Mouse (Mus musculus) cerebellum, postnatal 25 days (tissue): ENCODE data around the gene Drc3.

Source experiments
- DNase-seq, 2 experiments: peaks; one replicate each; pipeline ENCODE4 v3.0.0; 2021; ENCODE audit warnings: mixed read lengths in 2 of 2

Gene Drc3

GRCm38 (mm10) chr11:60338291-60338690, 14.8 kb upstream of the Drc3 start:
- peak; percentile 62 to 73 for DNase-seq

- no peak for DNase-seq
These were observed 13.8 kb upstream of the Drc3 start for GRCm38 (mm10) chr11:60339361-60339760.

GRCm38 (mm10) chr11:60345868-60346267, 7.3 kb upstream of the Drc3 start:
- no peak for DNase-seq

- peak; percentile 78 to 89 for DNase-seq
These were observed 6.6 kb upstream of the Drc3 start for GRCm38 (mm10) chr11:60346537-60346936.

- DNase-seq, result no peak
These were observed 1.7 kb upstream of the Drc3 start for GRCm38 (mm10) chr11:60351388-60351787.

GRCm38 (mm10) chr11:60351925-60352371, 1.2 kb upstream of the Drc3 start:
- peak in 1 of 2 experiments; percentile 70 for DNase-seq

DNA sequence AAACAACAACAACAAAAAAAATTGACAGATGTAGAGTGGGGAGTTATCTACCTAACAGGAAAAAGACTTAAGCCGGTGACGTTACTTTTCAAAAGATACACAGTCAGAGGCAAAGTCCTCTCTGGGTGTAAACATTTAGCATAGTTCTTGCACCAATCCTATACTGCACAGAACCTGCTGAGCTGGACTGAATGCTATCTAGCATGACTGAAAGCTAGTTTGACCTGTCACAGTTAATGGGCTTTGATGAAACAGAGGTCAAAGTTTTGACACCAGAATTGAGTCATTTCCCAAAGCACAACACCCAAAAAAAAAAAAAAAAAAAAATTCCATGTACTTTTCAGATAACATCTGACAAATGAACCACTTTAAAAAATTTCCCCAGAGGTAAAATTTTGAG, 2.8 kb downstream of the Drc3 start:
- DNase-seq, result no peak

- no peak for DNase-seq
These were observed 4.0 kb downstream of the Drc3 start for GRCm38 (mm10) chr11:60357116-60357515.

DNA sequence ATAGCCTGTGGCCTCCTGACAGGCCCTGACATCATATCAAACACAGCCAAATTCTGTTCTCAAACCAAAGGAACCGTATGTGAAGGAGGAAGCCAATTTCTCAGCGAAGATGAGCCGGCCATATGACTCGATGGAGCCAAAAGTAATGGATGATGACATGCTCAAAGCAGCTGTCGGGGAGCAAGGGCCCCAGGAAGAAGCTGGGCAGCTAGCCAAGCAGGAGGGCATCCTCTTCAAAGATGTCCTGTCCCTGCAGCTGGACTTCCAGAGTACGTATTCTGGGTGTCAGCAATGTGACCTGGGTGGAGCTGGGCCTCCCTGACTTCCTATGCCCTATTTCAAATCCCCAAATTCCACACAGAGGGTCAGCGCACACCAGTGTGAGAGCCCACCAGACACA, 5.4 kb downstream of the Drc3 start:
- no peak for DNase-seq

- DNase-seq, result no peak
These were observed 6.0 kb downstream of the Drc3 start for GRCm38 (mm10) chr11:60359138-60359537.

DNA sequence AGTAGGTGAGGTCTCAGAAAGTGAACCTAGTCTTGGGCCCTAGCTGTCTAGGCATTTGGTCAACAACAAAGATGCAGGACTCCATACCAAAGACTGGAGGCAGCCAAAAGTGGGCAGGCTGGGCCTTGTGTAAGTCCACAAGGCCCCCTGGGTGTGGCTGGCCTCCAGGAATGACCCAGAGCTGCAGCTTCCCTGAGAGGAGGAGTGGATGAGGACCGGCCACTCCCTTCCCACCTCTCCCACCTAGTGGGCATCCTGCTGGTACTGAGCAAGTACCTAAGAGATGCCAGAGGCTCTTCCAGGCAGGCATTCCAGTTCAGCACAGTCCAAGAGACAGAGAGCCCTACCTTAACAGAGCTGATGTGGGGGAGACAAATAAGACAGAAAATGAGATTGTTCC, 6.8 kb downstream of the Drc3 start:
- no peak for DNase-seq

DNA sequence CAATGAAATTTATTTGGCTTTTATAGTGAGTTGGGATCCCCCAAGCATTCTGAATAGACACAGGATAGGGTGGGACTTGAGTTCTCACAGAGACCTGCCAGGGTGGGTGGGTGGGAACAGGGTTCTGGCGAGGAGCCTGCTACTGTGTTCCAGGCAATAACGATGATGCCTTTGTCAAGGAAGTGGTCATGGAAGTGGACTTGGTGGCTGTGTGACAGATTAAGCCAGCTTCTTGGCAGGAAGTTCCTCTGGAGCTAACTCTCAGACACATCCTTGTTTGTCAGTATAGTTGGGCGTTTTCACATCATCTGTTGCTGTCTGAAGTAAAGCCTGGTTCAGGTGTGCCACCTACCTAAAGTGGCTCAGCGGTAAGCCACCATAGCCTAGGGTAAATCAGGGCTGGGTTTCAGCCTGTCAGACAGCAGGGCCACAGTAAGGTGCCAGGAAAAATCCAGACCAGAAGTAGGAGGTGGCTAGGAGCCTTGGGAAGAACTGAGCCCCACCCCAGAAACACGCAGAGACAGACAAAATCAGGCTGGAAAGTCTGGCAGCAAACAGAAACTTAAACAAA, 7.6 kb downstream of the Drc3 start:
- DNase-seq, result no peak

- no peak for DNase-seq
These were observed 13.3 kb downstream of the Drc3 start for GRCm38 (mm10) chr11:60366239-60367019.

GRCm38 (mm10) chr11:60367256-60367655, 14.1 kb downstream of the Drc3 start:
- no peak for DNase-seq

DNA sequence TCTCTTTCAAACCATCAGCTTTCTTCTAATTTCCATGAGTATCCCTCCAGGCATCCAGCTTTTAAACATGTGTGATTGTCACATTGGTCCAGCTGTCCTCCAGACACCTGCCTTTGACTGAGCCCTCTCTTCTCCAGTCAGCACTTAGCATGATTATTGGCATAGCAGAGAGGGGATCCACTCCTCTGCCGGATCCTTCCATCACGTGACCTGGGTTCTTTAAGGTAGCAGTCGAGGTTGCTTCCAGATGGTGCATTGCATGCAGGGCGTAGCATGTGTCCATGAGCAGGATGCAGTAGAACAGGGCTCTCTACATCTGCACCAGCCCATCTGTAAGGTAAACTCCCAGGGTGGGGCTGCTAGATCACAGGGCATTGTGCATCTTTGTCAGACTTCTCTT, 15.8 kb downstream of the Drc3 start:
- DNase-seq, result no peak

- peak; percentile 49 to 59 for DNase-seq
These were observed 16.3 kb downstream of the Drc3 start for GRCm38 (mm10) chr11:60369448-60369847.

DNA sequence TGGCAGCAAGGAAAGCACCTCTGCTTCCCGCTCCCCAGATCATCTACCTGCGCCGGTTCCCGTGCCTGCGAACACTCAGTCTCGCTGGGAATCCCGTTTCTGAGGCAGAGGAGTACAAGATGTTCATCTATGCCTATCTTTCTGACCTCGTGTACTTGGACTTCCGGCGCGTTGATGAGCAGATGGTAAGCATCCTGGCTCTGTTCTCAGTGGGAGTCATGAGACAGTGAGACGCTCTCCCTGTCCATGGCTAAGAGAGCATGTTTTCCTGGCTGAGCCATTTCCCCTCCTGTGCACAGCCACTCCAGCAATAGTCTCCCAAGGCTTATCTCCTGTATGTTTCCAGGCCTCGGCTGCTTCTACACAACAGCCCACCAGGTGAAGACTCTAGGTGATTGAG, 17.3 kb downstream of the Drc3 start:
- DNase-seq, result peak; percentile 39

DNA sequence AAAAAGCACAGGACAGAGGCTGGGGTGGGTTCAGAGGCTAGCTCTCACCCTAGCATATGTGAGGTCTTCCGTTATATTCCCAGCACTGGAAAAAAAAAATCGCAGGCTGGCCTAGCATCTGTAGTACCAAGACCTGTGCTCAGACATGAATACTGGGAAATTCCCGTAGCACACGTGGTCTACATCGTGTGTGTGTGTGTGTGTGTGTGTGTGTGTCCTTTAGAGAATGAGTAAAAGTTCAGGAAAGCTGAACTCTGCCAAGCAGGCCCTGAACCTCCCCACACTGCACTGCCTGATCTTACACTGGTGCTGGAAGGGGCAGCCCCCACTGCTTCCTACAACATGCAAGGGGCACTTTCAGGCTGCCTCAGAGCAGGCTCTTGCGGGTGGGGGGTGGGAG, 21.4 kb downstream of the Drc3 start:
- no peak for DNase-seq

DNA sequence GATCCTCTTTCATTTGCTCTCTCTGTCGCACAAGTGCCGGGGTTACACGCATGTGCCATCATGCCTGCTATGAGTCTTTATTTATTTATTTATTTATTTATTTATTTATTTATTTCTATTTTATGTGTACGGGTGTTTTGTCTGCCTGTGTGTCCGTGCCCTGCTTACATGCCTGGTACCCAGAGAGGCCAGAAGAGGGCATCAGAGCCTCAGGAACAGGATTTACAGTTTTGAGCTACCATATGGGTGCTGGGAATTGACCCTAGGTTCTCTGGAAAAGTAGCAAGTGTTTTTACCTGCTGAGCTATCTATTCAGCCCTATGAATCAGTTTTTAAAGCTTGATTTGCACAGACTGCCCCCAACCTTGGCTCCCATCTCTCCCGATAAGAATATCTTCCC, 30.4 kb downstream of the Drc3 start:
- no peak for DNase-seq

- DNase-seq, result peak; percentile 38 to 39
These were observed 31.8 kb downstream of the Drc3 start for GRCm38 (mm10) chr11:60384762-60385421.

GRCm38 (mm10) chr11:60385946-60386345, 32.8 kb downstream of the Drc3 start:
- DNase-seq, result no peak

GRCm38 (mm10) chr11:60387944-60388343, 34.8 kb downstream of the Drc3 start:
- no peak for DNase-seq

DNA sequence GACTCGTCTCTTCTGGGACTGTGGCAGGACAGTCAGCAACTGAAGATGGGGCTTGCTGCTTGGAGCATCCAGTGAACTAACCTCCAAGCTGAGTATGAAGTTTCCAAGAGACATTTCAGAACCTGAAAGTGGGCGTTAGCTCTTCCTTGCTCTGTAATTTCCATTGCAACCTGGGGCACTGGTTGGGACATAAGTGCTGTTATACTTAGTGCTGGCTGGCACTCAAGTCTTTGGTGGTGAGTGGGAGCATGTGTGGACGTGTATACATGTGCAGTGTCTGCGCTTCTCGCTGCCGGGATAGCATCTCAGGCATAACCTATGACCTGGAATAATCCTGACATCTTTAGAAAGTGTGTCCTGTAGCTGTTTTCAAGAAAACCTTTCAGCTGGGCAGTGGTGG, 38.2 kb downstream of the Drc3 start:
- no peak for DNase-seq

- peak; percentile 55 to 71 for DNase-seq
These were observed 43.4 kb downstream of the Drc3 start for GRCm38 (mm10) chr11:60396546-60396945.
